Mouse (Mus musculus): ENCODE data around the gene Itih4. TPM values are rescaled to one million over a fixed set of nuclear protein-coding genes. Genes with fewer than 3 reads are reported as not detected.

Itih4 gene
- polyA plus RNA-seq (2014; fragmentation: Nextera tagmentation; extraction: Ambion mirVana), result not detected in 2 replicates

GRCm38 (mm10) chr14:30886204-30886603 is at the start of gene Itih4:
TSS of gene Itih4 (plus strand) at chr14:30886476.
- Histone ChIP-seq H3K27ac (ENCODE audit: low read depth) (no peak within 1 kb of the TSS), H3K4me3 (ENCODE audit: low read depth, low read length) (no peak within 1 kb of the TSS), H3K9ac (no peak within 1 kb of the TSS), H3K4me2 (no peak within 1 kb of the TSS), H3K36me3 (ENCODE audit: insufficient read depth) (no peaks in the 10 kb centered on the region), H3K4me1 (ENCODE audit: insufficient read depth) (peaks cover 8% of the 10 kb centered on the region; the same call in 1 of the 2 replicates), H3K9me3 (ENCODE audit: low read depth, low read length) (no peaks in the 10 kb centered on the region), H3K27me3 (ENCODE audit: insufficient read depth, low read length) (no peaks in the 10 kb centered on the region)
- WGBS, result 78% methylated on average over 3 of the region's 3 CpGs
- no peak for TF ChIP-seq CTCF (IDR thresholded peaks at IDR 0.05; ENCODE audit: low read depth)
- DNase-seq (no peak), ATAC-seq (ENCODE audit: insufficient read depth) (no peak)

GRCm38 (mm10) chr14:30837416-30837996 is 48.8 kb upstream of the Itih4 start:
- no peak overlapping the region for H3K4me2 ChIP-seq
- H3K9ac ChIP-seq, result no peak overlapping the region
- TF ChIP-seq CTCF (IDR thresholded peaks at IDR 0.05; ENCODE audit: low read depth), result no peak
- no peak overlapping the region for H3K4me3 ChIP-seq (ENCODE audit: low read depth, low read length)
- 84% methylated on average over 14 of the region's 14 CpGs for WGBS
- H3K27ac ChIP-seq (ENCODE audit: low read depth), result no peak overlapping the region
- no peaks in the 10 kb centered on the region for H3K4me1 ChIP-seq (ENCODE audit: insufficient read depth)
- ATAC-seq (ENCODE audit: insufficient read depth), result no peak
- H3K36me3 ChIP-seq (ENCODE audit: insufficient read depth), result peaks cover 16% of the 10 kb centered on the region; the same call in 1 of the 2 replicates
- no peaks in the 10 kb centered on the region for H3K9me3 ChIP-seq (ENCODE audit: low read depth, low read length)
- no peaks in the 10 kb centered on the region for H3K27me3 ChIP-seq (ENCODE audit: insufficient read depth, low read length)
- DNase-seq, result no peak

GRCm38 (mm10) chr14:30843701-30844100 is 42.6 kb upstream of the Itih4 start:
- no peak overlapping the region for H3K27ac ChIP-seq (ENCODE audit: low read depth)
- no peaks in the 10 kb centered on the region for H3K27me3 ChIP-seq (ENCODE audit: insufficient read depth, low read length)
- no peak for TF ChIP-seq CTCF (IDR thresholded peaks at IDR 0.05; ENCODE audit: low read depth)
- DNase-seq, result no peak
- no peak overlapping the region for H3K4me3 ChIP-seq (ENCODE audit: low read depth, low read length)
- H3K9me3 ChIP-seq (ENCODE audit: low read depth, low read length), result no peaks in the 10 kb centered on the region
- no peak overlapping the region for H3K4me2 ChIP-seq
- H3K9ac ChIP-seq, result no peak overlapping the region
- 82% methylated on average over 3 of the region's 3 CpGs for WGBS
- peaks cover 7% of the 10 kb centered on the region for H3K36me3 ChIP-seq (ENCODE audit: insufficient read depth)
- no peaks in the 10 kb centered on the region for H3K4me1 ChIP-seq (ENCODE audit: insufficient read depth)
- no peak for ATAC-seq (ENCODE audit: insufficient read depth)

GRCm38 (mm10) chr14:30850504-30850903 is 35.8 kb upstream of the Itih4 start:
- no peak for TF ChIP-seq CTCF (IDR thresholded peaks at IDR 0.05; ENCODE audit: low read depth)
- 91% methylated on average over 5 of the region's 5 CpGs for WGBS
- no peaks in the 10 kb centered on the region for H3K9me3 ChIP-seq (ENCODE audit: low read depth, low read length)
- H3K27me3 ChIP-seq (ENCODE audit: insufficient read depth, low read length), result no peaks in the 10 kb centered on the region
- DNase-seq (no peak), ATAC-seq (ENCODE audit: insufficient read depth) (no peak)
- H3K4me3 ChIP-seq (ENCODE audit: low read depth, low read length), result no peak overlapping the region
- H3K36me3 ChIP-seq (ENCODE audit: insufficient read depth), result peaks cover 3% of the 10 kb centered on the region; the same call in 1 of the 2 replicates
- H3K27ac ChIP-seq (ENCODE audit: low read depth), result no peak overlapping the region
- H3K4me2 ChIP-seq, result no peak overlapping the region
- H3K4me1 ChIP-seq (ENCODE audit: insufficient read depth), result no peaks in the 10 kb centered on the region
- H3K9ac ChIP-seq, result no peak overlapping the region

- Histone ChIP-seq H3K27me3 (ENCODE audit: insufficient read depth, low read length) (no peaks in the 10 kb centered on the region), H3K27ac (ENCODE audit: low read depth) (no peak overlapping the region), H3K4me1 (ENCODE audit: insufficient read depth) (no peaks in the 10 kb centered on the region), H3K4me2 (no peak overlapping the region), H3K9me3 (ENCODE audit: low read depth, low read length) (no peaks in the 10 kb centered on the region), H3K4me3 (ENCODE audit: low read depth, low read length) (no peak overlapping the region), H3K9ac (no peak overlapping the region), H3K36me3 (ENCODE audit: insufficient read depth) (no peaks in the 10 kb centered on the region)
- no peak for DNase-seq
- no peak for ATAC-seq (ENCODE audit: insufficient read depth)
- TF ChIP-seq CTCF (IDR thresholded peaks at IDR 0.05; ENCODE audit: low read depth), result no peak
- 91% methylated on average over 5 of the region's 5 CpGs for WGBS
Observed at GRCm38 (mm10) chr14:30852325-30852724, 34.0 kb upstream of the Itih4 start.

- no peaks in the 10 kb centered on the region for H3K27me3 ChIP-seq (ENCODE audit: insufficient read depth, low read length)
- no peak overlapping the region for H3K9ac ChIP-seq
- no peak overlapping the region for H3K4me3 ChIP-seq (ENCODE audit: low read depth, low read length)
- no peaks in the 10 kb centered on the region for H3K9me3 ChIP-seq (ENCODE audit: low read depth, low read length)
- no peak overlapping the region for H3K4me2 ChIP-seq
- DNase-seq (no peak), ATAC-seq (ENCODE audit: insufficient read depth) (no peak)
- no peak overlapping the region for H3K27ac ChIP-seq (ENCODE audit: low read depth)
- no peaks in the 10 kb centered on the region for H3K4me1 ChIP-seq (ENCODE audit: insufficient read depth)
- WGBS, result 83% methylated on average over 3 of the region's 3 CpGs
- no peaks in the 10 kb centered on the region for H3K36me3 ChIP-seq (ENCODE audit: insufficient read depth)
- no peak for TF ChIP-seq CTCF (IDR thresholded peaks at IDR 0.05; ENCODE audit: low read depth)
Observed at GRCm38 (mm10) chr14:30855316-30855715, 31.0 kb upstream of the Itih4 start.

- no peak for DNase-seq
Observed at GRCm38 (mm10) chr14:30856885-30857507, 29.3 kb upstream of the Itih4 start.

More at GRCm38 (mm10) chr14:30856885-30857507, 29.3 kb upstream of the Itih4 start:
- H3K9ac ChIP-seq, result no peak overlapping the region
- no peaks in the 10 kb centered on the region for H3K9me3 ChIP-seq (ENCODE audit: low read depth, low read length)
- H3K27me3 ChIP-seq (ENCODE audit: insufficient read depth, low read length), result no peaks in the 10 kb centered on the region
- H3K4me1 ChIP-seq (ENCODE audit: insufficient read depth), result no peaks in the 10 kb centered on the region
- no peaks in the 10 kb centered on the region for H3K36me3 ChIP-seq (ENCODE audit: insufficient read depth)
- no peak overlapping the region for H3K4me3 ChIP-seq (ENCODE audit: low read depth, low read length)
- no peak for ATAC-seq (ENCODE audit: insufficient read depth)
- 56% methylated on average over 10 of the region's 10 CpGs for WGBS
- H3K4me2 ChIP-seq, result no peak overlapping the region
- TF ChIP-seq CTCF (IDR thresholded peaks at IDR 0.05; ENCODE audit: low read depth), result no peak
- H3K27ac ChIP-seq (ENCODE audit: low read depth), result no peak overlapping the region

Data from lung, embryonic 14.5 days (tissue).